Mouse (Mus musculus): ENCODE data around the gene Dnmbp. TPM values are rescaled to one million over a fixed set of nuclear protein-coding genes. Genes with fewer than 3 reads are reported as not detected.

Gene Dnmbp
- polyA plus RNA-seq, 1 experiment = 53.4 TPM

GRCm38 (mm10) chr19:43949111-43949810, 9.3 kb upstream of the Dnmbp start:
- H3K27me3 ChIP-seq (ENCODE audit: control insufficient read depth, insufficient read depth, low read length) = no peaks in the 10 kb centered on the region
- peaks cover 3% of the 10 kb centered on the region for H3K4me1 ChIP-seq (ENCODE audit: control insufficient read depth, insufficient read depth, insufficient read length, low read length)
- TF ChIP-seq POLR2A (IDR thresholded peaks at IDR 0.05; ENCODE audit: low read depth, low read length) (no peak), CTCF (IDR thresholded peaks at IDR 0.05; ENCODE audit: extremely low read depth, insufficient read length, insufficient replicate concordance, low read depth, low read length) (no peak)
- H3K27ac ChIP-seq (ENCODE audit: insufficient read depth, low read depth, low read length) = no peak overlapping the region
- WGBS = 8% methylated on average over 12 of the region's 12 CpGs
- no peaks in the 10 kb centered on the region for H3K36me3 ChIP-seq (ENCODE audit: control insufficient read depth, insufficient read depth, low read length)
- no peak overlapping the region for H3K4me3 ChIP-seq (ENCODE audit: low read depth, low read length)

- TF ChIP-seq POLR2A (IDR thresholded peaks at IDR 0.05; ENCODE audit: low read depth, low read length) (no peak), CTCF (IDR thresholded peaks at IDR 0.05; ENCODE audit: extremely low read depth, insufficient read length, insufficient replicate concordance, low read depth, low read length) (no peak)
- H3K4me3 ChIP-seq (ENCODE audit: low read depth, low read length) = no peak overlapping the region
- H3K27me3 ChIP-seq (ENCODE audit: control insufficient read depth, insufficient read depth, low read length) = no peaks in the 10 kb centered on the region
- no peak overlapping the region for H3K27ac ChIP-seq (ENCODE audit: insufficient read depth, low read depth, low read length)
- H3K4me1 ChIP-seq (ENCODE audit: control insufficient read depth, insufficient read depth, insufficient read length, low read length) = peaks cover 3% of the 10 kb centered on the region
- 93% methylated on average over 8 of the region's 8 CpGs for WGBS
- no peaks in the 10 kb centered on the region for H3K36me3 ChIP-seq (ENCODE audit: control insufficient read depth, insufficient read depth, low read length)
Measured at GRCm38 (mm10) chr19:43944566-43944965, 4.6 kb upstream of the Dnmbp start.

- Histone ChIP-seq H3K4me1 (ENCODE audit: control insufficient read depth, insufficient read depth, insufficient read length, low read length) (peaks cover 8% of the 10 kb centered on the region; the same call in 1 of the 2 replicates), H3K27ac (ENCODE audit: insufficient read depth, low read depth, low read length) (no peak overlapping the region), H3K4me3 (ENCODE audit: low read depth, low read length) (no peak overlapping the region), H3K27me3 (ENCODE audit: control insufficient read depth, insufficient read depth, low read length) (no peaks in the 10 kb centered on the region), H3K36me3 (ENCODE audit: control insufficient read depth, insufficient read depth, low read length) (no peaks in the 10 kb centered on the region)
- WGBS = 65% methylated on average over 16 of the region's 16 CpGs
- TF ChIP-seq POLR2A (IDR thresholded peaks at IDR 0.05; ENCODE audit: low read depth, low read length) (no peak), CTCF (IDR thresholded peaks at IDR 0.05; ENCODE audit: extremely low read depth, insufficient read length, insufficient replicate concordance, low read depth, low read length) (no peak)
Measured at GRCm38 (mm10) chr19:43943076-43943475, 3.1 kb upstream of the Dnmbp start.

- TF ChIP-seq POLR2A (IDR thresholded peaks at IDR 0.05; ENCODE audit: low read depth, low read length) = no peak
- 0 out of 2 replicates have a peak, but pooled peaks have one; percentile 7 for TF ChIP-seq CTCF (IDR thresholded peaks at IDR 0.05; ENCODE audit: extremely low read depth, insufficient read length, insufficient replicate concordance, low read depth, low read length)
- H3K27ac ChIP-seq (ENCODE audit: insufficient read depth, low read depth, low read length) = 0 out of 2 replicates have a peak overlapping the region, but pooled peaks have one; percentile 31
- 12% methylated on average over 16 of the region's 16 CpGs for WGBS
Measured at GRCm38 (mm10) chr19:43939171-43939768, 721 bp downstream of the Dnmbp start.

GRCm38 (mm10) chr19:43938355-43938754, 1.6 kb downstream of the Dnmbp start:
- no peaks in the 10 kb centered on the region for H3K36me3 ChIP-seq (ENCODE audit: control insufficient read depth, insufficient read depth, low read length)
- TF ChIP-seq POLR2A (IDR thresholded peaks at IDR 0.05; ENCODE audit: low read depth, low read length) (no peak), CTCF (IDR thresholded peaks at IDR 0.05; ENCODE audit: extremely low read depth, insufficient read length, insufficient replicate concordance, low read depth, low read length) (no peak)
- H3K4me1 ChIP-seq (ENCODE audit: control insufficient read depth, insufficient read depth, insufficient read length, low read length) = peaks cover 8% of the 10 kb centered on the region; the same call in 1 of the 2 replicates
- no peaks in the 10 kb centered on the region for H3K27me3 ChIP-seq (ENCODE audit: control insufficient read depth, insufficient read depth, low read length)
- 39% methylated on average over 11 of the region's 11 CpGs for WGBS
- H3K4me3 ChIP-seq (ENCODE audit: low read depth, low read length) = no peak overlapping the region
- no peak overlapping the region for H3K27ac ChIP-seq (ENCODE audit: insufficient read depth, low read depth, low read length)

More at GRCm38 (mm10) chr19:43939171-43939768, 721 bp downstream of the Dnmbp start:
- peak overlapping the region; percentile 64 for H3K4me3 ChIP-seq (ENCODE audit: low read depth, low read length)
- no peaks in the 10 kb centered on the region for H3K36me3 ChIP-seq (ENCODE audit: control insufficient read depth, insufficient read depth, low read length)
- peaks cover 8% of the 10 kb centered on the region; the same call in 1 of the 2 replicates for H3K4me1 ChIP-seq (ENCODE audit: control insufficient read depth, insufficient read depth, insufficient read length, low read length)
- H3K27me3 ChIP-seq (ENCODE audit: control insufficient read depth, insufficient read depth, low read length) = no peaks in the 10 kb centered on the region

GRCm38 (mm10) chr19:43930926-43931325, 9.1 kb downstream of the Dnmbp start:
- TF ChIP-seq POLR2A (IDR thresholded peaks at IDR 0.05; ENCODE audit: low read depth, low read length) (no peak), CTCF (IDR thresholded peaks at IDR 0.05; ENCODE audit: extremely low read depth, insufficient read length, insufficient replicate concordance, low read depth, low read length) (no peak)
- 82% methylated on average over 6 of the region's 6 CpGs for WGBS
- Histone ChIP-seq H3K27me3 (ENCODE audit: control insufficient read depth, insufficient read depth, low read length) (no peaks in the 10 kb centered on the region), H3K36me3 (ENCODE audit: control insufficient read depth, insufficient read depth, low read length) (no peaks in the 10 kb centered on the region), H3K27ac (ENCODE audit: insufficient read depth, low read depth, low read length) (no peak overlapping the region), H3K4me1 (ENCODE audit: control insufficient read depth, insufficient read depth, insufficient read length, low read length) (peaks cover 7% of the 10 kb centered on the region), H3K4me3 (ENCODE audit: low read depth, low read length) (no peak overlapping the region)

- H3K4me1 ChIP-seq (ENCODE audit: control insufficient read depth, insufficient read depth, insufficient read length, low read length) = peaks cover 7% of the 10 kb centered on the region
- no peaks in the 10 kb centered on the region for H3K27me3 ChIP-seq (ENCODE audit: control insufficient read depth, insufficient read depth, low read length)
- H3K27ac ChIP-seq (ENCODE audit: insufficient read depth, low read depth, low read length) = no peak overlapping the region
- 15% methylated on average over 7 of the region's 7 CpGs for WGBS
- H3K4me3 ChIP-seq (ENCODE audit: low read depth, low read length) = no peak overlapping the region
- H3K36me3 ChIP-seq (ENCODE audit: control insufficient read depth, insufficient read depth, low read length) = no peaks in the 10 kb centered on the region
- no peak for TF ChIP-seq CTCF (IDR thresholded peaks at IDR 0.05; ENCODE audit: extremely low read depth, insufficient read length, insufficient replicate concordance, low read depth, low read length)
- TF ChIP-seq POLR2A (IDR thresholded peaks at IDR 0.05; ENCODE audit: low read depth, low read length) = no peak
Measured at GRCm38 (mm10) chr19:43930366-43930765, 9.6 kb downstream of the Dnmbp start.

Data from small intestine, adult 2 months (tissue).